14 mouse cellular contexts compared by ENCODE assay signal in the genomic region with DNA sequence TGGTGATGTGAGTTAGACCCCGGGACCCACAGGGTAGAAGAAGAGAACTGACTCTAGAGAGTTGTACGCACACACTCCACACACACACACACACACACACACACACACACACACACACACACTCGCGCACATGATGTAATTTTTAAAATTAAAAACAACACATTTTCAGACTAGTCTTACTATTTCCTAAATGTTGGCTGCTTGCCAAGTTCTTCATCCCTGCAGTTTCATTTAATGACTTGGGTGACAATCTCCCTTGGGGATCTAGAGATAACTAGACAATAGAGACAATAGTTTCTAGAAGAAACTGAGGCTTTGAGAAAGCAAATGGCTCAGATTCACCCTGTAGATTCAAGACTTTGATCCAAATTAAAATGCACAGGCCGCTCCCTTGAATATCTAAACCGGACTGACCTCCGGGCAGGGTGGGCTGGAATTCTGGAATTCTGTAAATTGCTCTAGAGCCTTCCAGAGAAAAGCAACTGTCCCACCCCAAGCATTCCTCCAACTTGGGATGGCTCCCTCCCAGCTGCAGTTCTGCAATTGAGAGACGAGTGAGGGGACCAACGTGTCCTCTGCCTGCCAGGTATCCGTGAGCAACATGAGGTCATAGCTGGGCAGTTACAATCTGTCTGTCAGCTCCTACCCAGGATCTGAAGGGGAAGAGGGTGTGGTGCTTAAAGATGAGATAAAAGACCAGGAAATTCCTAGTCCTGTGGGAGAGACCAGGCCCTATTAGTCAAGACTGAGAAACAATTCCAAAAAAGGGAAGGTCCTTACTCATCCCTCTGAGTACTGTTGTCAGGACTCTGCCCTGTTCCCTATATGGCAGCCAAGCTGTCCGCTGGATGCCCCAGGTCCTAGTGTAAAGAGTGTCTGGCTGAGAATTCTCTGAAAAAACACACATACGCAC. TPM values are rescaled to one million over a fixed set of nuclear protein-coding genes. Genes with fewer than 3 reads are reported as not detected.
DNase-seq lines count a peak whose midpoint lies in the region; ATAC-seq lines count a peak whose summit lies in the region.
"Had no signal": no experiment of that assay in that cellular context is flagged by ENCODE, and none has a peak within 500 bp of the region (broad histone marks: within the 10 kb centered on the region; RNA-seq: fewer than 3 reads in every experiment).

No protein-coding gene starts in this region.

- no peaks in the 10 kb centered on the region for H3K9me3 ChIP-seq in forebrain, embryonic 16.5 days (ENCODE audit: control insufficient read depth, low read length)
- H3K9me3 ChIP-seq in forebrain, embryonic 15.5 days, result no peaks in the 10 kb centered on the region
- no peaks in the 10 kb centered on the region for H3K9me3 ChIP-seq in midbrain, embryonic 14.5 days (ENCODE audit: control insufficient read depth, low read length)
- 0 out of 2 replicates have a peak, but pooled peaks cover 3% of the 10 kb centered on the region for H3K9me3 ChIP-seq in midbrain, embryonic 16.5 days (replicated peaks; ENCODE audit: control insufficient read depth, low read length, poor library complexity, severe bottlenecking)
- 0 out of 2 replicates have a peak, but pooled peaks cover 3% of the 10 kb centered on the region for H3K9me3 ChIP-seq in heart, embryonic 14.5 days (ENCODE audit: control insufficient read depth, low read length)
- H3K9me3 ChIP-seq in stomach, embryonic 15.5 days, result no peaks in the 10 kb centered on the region

- no peak overlapping the region for H3K27ac ChIP-seq in forebrain, embryonic 16.5 days (ENCODE audit: low read length)
- no peak overlapping the region for H3K27ac ChIP-seq in forebrain, embryonic 15.5 days (replicated peaks)
- no peak overlapping the region for H3K27ac ChIP-seq in midbrain, embryonic 14.5 days (replicated peaks; ENCODE audit: low read depth, low read length)
- no peak overlapping the region for H3K27ac ChIP-seq in midbrain, embryonic 16.5 days (ENCODE audit: low read length)
- no peak overlapping the region for H3K27ac ChIP-seq in heart, embryonic 14.5 days (replicated peaks in 1 of 2; ENCODE audit: control insufficient read depth in 1 of 2, insufficient read depth in 1 of 2, low read depth in 2 of 2, low read length in 2 of 2)
- H3K27ac ChIP-seq in stomach, embryonic 15.5 days, result peak overlapping the region; percentile 67; the same call in 1 of the 2 replicates

- H3K27me3 ChIP-seq in forebrain, embryonic 16.5 days (replicated peaks; ENCODE audit: control insufficient read depth, insufficient read depth, low read length), result no peaks in the 10 kb centered on the region
- no peaks in the 10 kb centered on the region for H3K27me3 ChIP-seq in forebrain, embryonic 15.5 days
- H3K27me3 ChIP-seq in midbrain, embryonic 14.5 days (ENCODE audit: control insufficient read depth, insufficient read depth, low read length), result no peaks in the 10 kb centered on the region
- H3K27me3 ChIP-seq in midbrain, embryonic 16.5 days (ENCODE audit: control insufficient read depth, insufficient read depth, low read depth, low read length), result no peaks in the 10 kb centered on the region
- no peaks in the 10 kb centered on the region for H3K27me3 ChIP-seq in heart, embryonic 14.5 days (ENCODE audit: control insufficient read depth, insufficient read depth, low read length)
- no peaks in the 10 kb centered on the region for H3K27me3 ChIP-seq in stomach, embryonic 15.5 days (replicated peaks)

- peak; percentile 16; the same call in 1 of the 2 replicates for ATAC-seq in forebrain, embryonic 16.5 days
- no peak for ATAC-seq in forebrain, embryonic 15.5 days (replicated peaks)
- ATAC-seq in midbrain, embryonic 14.5 days (ENCODE audit: low FRiP score, low TSS enrichment), result no peak
- no peak for ATAC-seq in midbrain, embryonic 16.5 days
- 0 out of 2 replicates have a peak, but pooled peaks have one; percentile 39 for ATAC-seq in heart, embryonic 14.5 days (ENCODE audit: insufficient number of reproducible peaks, insufficient read depth, low FRiP score, low read depth)
- peak; percentile 41; the same call in 1 of the 2 replicates for ATAC-seq in stomach, embryonic 15.5 days (ENCODE audit: insufficient read depth, low FRiP score, low read depth)

- 84% methylated on average over 12 of the region's 12 CpGs for WGBS in forebrain, embryonic 16.5 days
- WGBS in forebrain, embryonic 15.5 days, result 83% methylated on average over 12 of the region's 12 CpGs
- WGBS in midbrain, embryonic 14.5 days, result 89% methylated on average over 12 of the region's 12 CpGs
- WGBS in midbrain, embryonic 16.5 days, result 85% methylated on average over 12 of the region's 12 CpGs
- 60% methylated on average over 12 of the region's 12 CpGs for WGBS in heart, embryonic 14.5 days
- 69% methylated on average over 12 of the region's 12 CpGs for WGBS in stomach, embryonic 15.5 days

- DNase-seq in midbrain, embryonic 14.5 days, result peak; percentile 34
- no peak for DNase-seq in layer of hippocampus, adult 9-10 months (ENCODE audit: low spot score)
- no peak for DNase-seq in frontal cortex, postnatal 10 days (ENCODE audit: low spot score in 2 of 2)
- DNase-seq: cerebellum, postnatal 14 days; kidney, adult 2 months had no signal

- no peak overlapping the region for H3K4me3 ChIP-seq in forebrain, embryonic 16.5 days (replicated peaks; ENCODE audit: low read length)
- H3K4me3 ChIP-seq in forebrain, embryonic 15.5 days, result no peak overlapping the region
- H3K4me3 ChIP-seq in midbrain, embryonic 14.5 days (replicated peaks; ENCODE audit: low read depth, low read length), result no peak overlapping the region
- H3K4me3 ChIP-seq in midbrain, embryonic 16.5 days (ENCODE audit: low read depth, low read length), result no peak overlapping the region
- H3K4me3 ChIP-seq in heart, embryonic 14.5 days (ENCODE audit: control insufficient read depth in 1 of 2, insufficient read depth in 1 of 2, low read depth in 1 of 2, low read length in 2 of 2), result no peak overlapping the region
- no peak overlapping the region for H3K4me3 ChIP-seq in stomach, embryonic 15.5 days (replicated peaks)
- H3K4me3 ChIP-seq: erythroblast, embryonic 14.5 days had no signal

- no peaks in the 10 kb centered on the region for H3K4me1 ChIP-seq in forebrain, embryonic 16.5 days (replicated peaks; ENCODE audit: control insufficient read depth, insufficient read depth, low read length)
- H3K4me1 ChIP-seq in forebrain, embryonic 15.5 days, result no peaks in the 10 kb centered on the region
- no peaks in the 10 kb centered on the region for H3K4me1 ChIP-seq in midbrain, embryonic 14.5 days (ENCODE audit: control insufficient read depth, insufficient read depth, low read length)
- no peaks in the 10 kb centered on the region for H3K4me1 ChIP-seq in midbrain, embryonic 16.5 days (ENCODE audit: control insufficient read depth, insufficient read depth, low read length)
- peaks cover 9 to 17% of the 10 kb centered on the region in 2 experiments; a peak in 3 of 4 replicates for H3K4me1 ChIP-seq in heart, embryonic 14.5 days (ENCODE audit: control insufficient read depth in 2 of 2, insufficient read depth in 2 of 2, low read length in 2 of 2)
- H3K4me1 ChIP-seq in stomach, embryonic 15.5 days, result peaks cover 5% of the 10 kb centered on the region; the same call in 1 of the 2 replicates

- no peak overlapping the region for H3K4me2 ChIP-seq in forebrain, embryonic 16.5 days (ENCODE audit: low read length)
- no peak overlapping the region for H3K4me2 ChIP-seq in forebrain, embryonic 15.5 days (replicated peaks)
- no peak overlapping the region for H3K4me2 ChIP-seq in midbrain, embryonic 14.5 days (ENCODE audit: low read length)
- no peak overlapping the region for H3K4me2 ChIP-seq in midbrain, embryonic 16.5 days (ENCODE audit: low read length)
- H3K4me2 ChIP-seq in heart, embryonic 14.5 days (ENCODE audit: low read length), result no peak overlapping the region
- H3K4me2 ChIP-seq in stomach, embryonic 15.5 days, result no peak overlapping the region

- no peak overlapping the region for H3K9ac ChIP-seq in forebrain, embryonic 16.5 days (replicated peaks; ENCODE audit: low read depth, low read length)
- no peak overlapping the region for H3K9ac ChIP-seq in forebrain, embryonic 15.5 days (replicated peaks)
- no peak overlapping the region for H3K9ac ChIP-seq in midbrain, embryonic 14.5 days (replicated peaks; ENCODE audit: low read length)
- no peak overlapping the region for H3K9ac ChIP-seq in midbrain, embryonic 16.5 days (ENCODE audit: low read depth, low read length)
- no peak overlapping the region for H3K9ac ChIP-seq in heart, embryonic 14.5 days (ENCODE audit: low read length)
- H3K9ac ChIP-seq in stomach, embryonic 15.5 days, result no peak overlapping the region

- H3K36me3 ChIP-seq in forebrain, embryonic 16.5 days (ENCODE audit: control insufficient read depth, insufficient read depth), result no peaks in the 10 kb centered on the region
- no peaks in the 10 kb centered on the region for H3K36me3 ChIP-seq in forebrain, embryonic 15.5 days
- H3K36me3 ChIP-seq in midbrain, embryonic 14.5 days (ENCODE audit: control insufficient read depth, insufficient read depth, low read length), result no peaks in the 10 kb centered on the region
- H3K36me3 ChIP-seq in midbrain, embryonic 16.5 days (ENCODE audit: control insufficient read depth, insufficient read depth, low read length), result no peaks in the 10 kb centered on the region
- H3K36me3 ChIP-seq in heart, embryonic 14.5 days (ENCODE audit: control insufficient read depth, insufficient read depth, low read length), result no peaks in the 10 kb centered on the region
- no peaks in the 10 kb centered on the region for H3K36me3 ChIP-seq in stomach, embryonic 15.5 days

RNA-seq across cellular contexts. Expression of gene Flnb, which starts 8.5 kb away (rescaled TPM):
- polyA plus RNA-seq in forebrain, embryonic 16.5 days (2015; fragmentation: Nextera tagmentation; extraction: Ambion mirVana), result 10.5 and 16.2 TPM in 2 replicates
- polyA plus RNA-seq in forebrain, embryonic 15.5 days (2015; fragmentation: Nextera tagmentation; extraction: Ambion mirVana), result 8.6 and 9.6 TPM in 2 replicates
- polyA plus RNA-seq in midbrain, embryonic 14.5 days (2014; fragmentation: Nextera tagmentation; extraction: Ambion mirVana), result 3.8 and 13.6 TPM in 2 replicates
- 7.0 and 12.4 TPM in 2 replicates for polyA plus RNA-seq in midbrain, embryonic 16.5 days (2015; fragmentation: Nextera tagmentation; extraction: Ambion mirVana)
- polyA plus RNA-seq in heart, embryonic 14.5 days (2014; fragmentation: Nextera tagmentation; extraction: Ambion mirVana), result 10.0 and 11.2 TPM in 2 replicates
- 17.4 and 20.3 TPM in 2 replicates for polyA plus RNA-seq in stomach, embryonic 15.5 days (2015; fragmentation: Nextera tagmentation; extraction: Ambion mirVana)

RNA-seq across cellular contexts. Expression of gene Gm26661, which starts 17.9 kb away (rescaled TPM):
- not detected in 2 replicates for polyA plus RNA-seq in forebrain, embryonic 16.5 days (2015; fragmentation: Nextera tagmentation; extraction: Ambion mirVana)
- not detected in 2 replicates for polyA plus RNA-seq in forebrain, embryonic 15.5 days (2015; fragmentation: Nextera tagmentation; extraction: Ambion mirVana)
- polyA plus RNA-seq in midbrain, embryonic 14.5 days (2014; fragmentation: Nextera tagmentation; extraction: Ambion mirVana), result not detected in 2 replicates
- polyA plus RNA-seq in midbrain, embryonic 16.5 days (2015; fragmentation: Nextera tagmentation; extraction: Ambion mirVana), result 0.68 and 1.2 TPM in 2 replicates
- polyA plus RNA-seq in heart, embryonic 14.5 days (2014; fragmentation: Nextera tagmentation; extraction: Ambion mirVana), result not detected in 2 replicates
- polyA plus RNA-seq in stomach, embryonic 15.5 days (2015; fragmentation: Nextera tagmentation; extraction: Ambion mirVana), result 0.32 TPM in 1 of 2 replicates, not detected in the other
- polyA plus RNA-seq: erythroblast, embryonic 14.5 days; gonadal fat pad, adult 2 months; kidney, adult 2 months; liver, adult 2 months; neural tube, embryonic 14.5 days had no signal

Comparison
In these comparisons a context has a peak if more than half of its experiments do, and no peak if none do; other contexts are left out.
1. ATAC-seq: peak in forebrain, embryonic 16.5 days (single experiment), heart, embryonic 14.5 days (single experiment) and stomach, embryonic 15.5 days (single experiment); none in forebrain, embryonic 15.5 days (single experiment), midbrain, embryonic 14.5 days (single experiment) and midbrain, embryonic 16.5 days (single experiment).